Mouse (Mus musculus) left cerebral cortex, postnatal 25 days (tissue): ENCODE results near the gene Ndufb6. TPM values are rescaled to one million over a fixed set of nuclear protein-coding genes. Genes with fewer than 3 reads are reported as not detected.

Experiments used
- DNase-seq, 2 experiments: peaks; one replicate each; pipeline ENCODE4 v3.0.0; 2022; ENCODE audit warnings: low spot score in 2 of 2, mixed read lengths in 1 of 2
- intact Hi-C: fragments of 180-260 bp; cut with DNase I; formaldehyde crosslinking; loops from one replicate; pipeline ENCODE4 v1.15.1; 2025
- total RNA-seq, 2 experiments: library from RNA; stranded (reverse); gene quantifications; 2 replicates each; pipeline ENCODE4 v1.2.3; 2021

Gene Ndufb6
- total RNA-seq, 2 experiments from 2014 or later, result 183 to 190 TPM

GRCm38 (mm10) chr4:40226095-40226494, 53.1 kb downstream of the Ndufb6 start:
- intact Hi-C loops, result no loop called here
- DNase-seq, result no peak

DNA sequence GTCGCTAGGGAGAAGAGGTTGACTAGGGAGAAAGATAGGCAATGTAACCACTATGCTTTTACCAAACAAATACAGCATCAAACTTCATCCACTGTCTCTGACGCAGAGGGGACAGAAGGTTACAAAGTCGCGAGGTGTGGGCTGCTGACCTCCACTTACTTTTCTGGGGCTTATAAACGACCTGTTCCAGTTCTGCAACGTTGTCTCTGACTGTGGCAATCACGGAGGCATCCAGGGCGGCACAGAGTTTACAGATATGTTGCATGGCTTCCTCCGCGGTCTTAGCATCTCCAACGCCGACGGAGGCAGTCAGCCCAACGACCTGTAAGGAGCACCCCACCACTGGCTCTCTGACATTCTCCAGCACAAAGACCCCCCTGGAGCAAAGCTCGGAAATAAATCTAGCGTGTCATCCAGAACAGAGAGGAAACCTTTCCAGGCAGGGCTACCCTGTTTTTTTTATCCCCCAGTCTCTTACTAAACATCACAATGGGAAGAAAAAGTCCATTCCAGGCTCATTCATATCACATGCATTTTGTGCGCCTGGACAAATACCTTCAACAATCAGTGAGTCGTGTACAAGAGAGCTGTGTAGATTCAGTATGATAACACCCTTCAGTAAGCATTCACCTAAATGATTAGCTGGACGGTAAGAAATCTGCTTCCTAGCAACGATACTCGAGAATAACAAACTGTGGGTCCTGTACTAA, 57.2 kb downstream of the Ndufb6 start:
- no peak for DNase-seq
- intact Hi-C loops, result no loop called here

- intact Hi-C loops, result no loop called here
- DNase-seq, result no peak
Measured at GRCm38 (mm10) chr4:40221004-40221760, 58.0 kb downstream of the Ndufb6 start.

Other genes with a start within 250 kb of the Ndufb6 start
- 10 to 100 TPM; 29.5 to 32.2 TPM for gene Aco1, start 136.3 kb downstream of the Ndufb6 start, total RNA-seq
- gene Ddx58, start 39.6 kb downstream of the Ndufb6 start, total RNA-seq, result 1 to 10 TPM; 2.6 to 4.5 TPM
- 10 to 100 TPM; 14.4 to 15.7 TPM for gene Smim27, start 9.8 kb downstream of the Ndufb6 start, total RNA-seq
- gene Topors, start 9.6 kb downstream of the Ndufb6 start, total RNA-seq, result 10 to 100 TPM; 18.7 to 19.1 TPM
- gene Tmem215, start 192.8 kb upstream of the Ndufb6 start, total RNA-seq, result 10 to 100 TPM; 22.5 to 25.2 TPM